Mouse (Mus musculus) left cerebral cortex, adult 11 months (tissue): Measurements from ENCODE around the gene 4930539E08Rik.

Source experiments
- DNase-seq: peaks from one replicate; pipeline ENCODE4 v3.0.0; 2022; ENCODE audit warnings: low spot score

4930539E08Rik gene

DNA sequence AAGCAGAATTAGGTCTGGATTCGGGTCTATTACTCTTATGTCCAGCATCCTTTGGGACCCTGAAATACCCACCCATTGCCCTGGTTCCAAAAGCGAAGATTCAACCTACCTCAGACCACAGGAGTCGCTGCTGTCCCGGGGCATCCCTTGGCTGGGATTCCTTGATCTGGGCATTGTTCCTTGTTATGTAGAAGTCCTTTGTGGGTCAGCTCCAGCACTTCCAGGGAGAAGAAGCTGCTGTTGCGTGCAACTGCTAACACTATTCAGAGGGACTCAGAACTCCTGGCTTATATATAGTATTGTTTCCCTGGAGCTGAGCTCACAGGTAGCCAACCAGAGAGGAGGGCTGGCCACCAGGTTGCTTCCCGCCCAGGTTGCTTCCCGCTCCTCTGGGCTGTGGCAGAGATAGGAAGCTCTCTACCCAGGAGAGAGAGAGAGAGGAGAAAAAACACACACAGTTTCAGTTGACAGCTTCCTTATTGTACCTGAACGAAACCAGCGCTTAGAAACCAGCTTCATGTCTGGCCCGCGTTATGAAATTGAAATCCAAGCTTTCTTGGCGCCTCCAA, at the start of gene 4930539E08Rik:
4930539E08Rik (minus strand) TSS at position 265 of the 569 bp plus-strand sequence.
- no peak for DNase-seq

DNA sequence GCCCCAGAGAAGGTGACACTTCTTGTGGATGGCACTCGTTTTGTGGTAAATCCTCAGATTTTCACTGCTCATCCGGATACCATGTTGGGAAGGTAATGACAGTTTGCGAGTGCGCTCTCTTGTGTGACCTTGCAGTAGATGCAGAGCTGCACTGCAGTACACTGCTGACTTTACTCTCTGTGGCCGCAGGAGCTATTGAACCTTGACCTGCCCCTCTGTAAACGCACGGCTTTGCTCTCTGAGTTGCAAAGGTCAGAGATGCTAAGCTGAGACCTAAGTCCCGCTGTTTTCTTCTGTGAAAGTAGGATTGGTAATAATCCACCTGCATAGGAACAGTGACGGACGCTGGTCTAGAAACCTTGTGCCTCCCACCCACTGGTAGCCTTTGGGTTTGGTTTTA, 46.5 kb upstream of the 4930539E08Rik start:
- DNase-seq, result no peak

DNA sequence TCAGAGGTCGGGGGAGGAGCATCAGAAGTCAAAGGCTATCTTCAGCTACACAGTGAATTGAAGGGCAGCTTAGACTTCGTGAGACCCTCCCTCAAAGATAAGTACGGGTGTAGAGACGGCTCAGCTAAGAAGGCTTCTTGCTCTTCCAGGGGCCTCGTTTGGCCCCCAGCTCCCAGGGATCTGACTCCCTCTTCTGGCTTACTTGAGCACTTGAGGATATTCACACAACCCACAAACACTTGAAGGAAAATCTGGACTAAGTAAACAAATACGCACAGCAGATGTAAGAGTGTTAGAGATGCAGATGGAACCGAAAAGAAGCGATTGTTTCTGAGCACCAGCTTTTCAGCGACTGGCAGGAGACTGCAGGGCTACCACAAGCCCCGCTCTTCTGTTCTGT, 45.5 kb upstream of the 4930539E08Rik start:
- DNase-seq, result no peak

DNA sequence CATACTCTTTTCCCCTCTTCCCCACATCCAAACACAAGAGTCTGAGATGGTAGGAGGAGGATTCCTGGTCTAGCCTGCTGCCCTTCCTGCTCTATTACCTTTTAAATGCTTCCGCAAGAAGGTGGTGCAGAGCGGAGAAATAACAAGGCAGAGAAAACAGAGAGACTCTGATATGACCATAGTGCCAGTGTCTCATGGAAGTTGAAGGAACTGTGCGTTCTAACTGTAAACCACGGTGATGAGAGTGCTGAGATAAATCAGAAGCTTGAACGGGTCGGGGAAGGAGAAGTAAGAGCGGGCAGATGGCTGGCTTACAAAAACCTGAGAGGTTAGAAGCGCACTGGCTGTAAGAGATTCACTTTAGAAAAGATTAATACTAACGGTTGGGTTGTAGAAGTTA, 39.3 kb upstream of the 4930539E08Rik start:
- no peak for DNase-seq

DNA sequence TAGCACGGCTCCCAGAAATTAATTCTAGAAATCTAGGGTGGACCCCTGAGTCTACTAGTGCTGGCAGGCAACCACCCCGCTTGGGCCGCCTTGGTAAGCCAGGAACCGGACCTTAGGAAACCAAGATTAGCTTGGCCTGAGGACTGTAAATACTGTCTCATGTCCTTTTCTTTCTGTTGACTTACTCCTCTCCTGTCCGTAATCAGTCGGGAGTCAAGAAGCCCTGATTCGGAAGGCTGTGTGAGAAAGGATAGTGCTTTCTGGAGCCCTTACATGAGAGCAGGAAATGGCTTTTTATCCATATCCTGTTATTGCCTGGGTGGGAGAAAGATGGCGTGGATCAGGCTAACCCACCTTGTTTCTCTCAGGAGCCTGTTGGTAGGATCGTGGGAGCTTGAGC, 38.1 kb upstream of the 4930539E08Rik start:
- DNase-seq, result no peak

DNA sequence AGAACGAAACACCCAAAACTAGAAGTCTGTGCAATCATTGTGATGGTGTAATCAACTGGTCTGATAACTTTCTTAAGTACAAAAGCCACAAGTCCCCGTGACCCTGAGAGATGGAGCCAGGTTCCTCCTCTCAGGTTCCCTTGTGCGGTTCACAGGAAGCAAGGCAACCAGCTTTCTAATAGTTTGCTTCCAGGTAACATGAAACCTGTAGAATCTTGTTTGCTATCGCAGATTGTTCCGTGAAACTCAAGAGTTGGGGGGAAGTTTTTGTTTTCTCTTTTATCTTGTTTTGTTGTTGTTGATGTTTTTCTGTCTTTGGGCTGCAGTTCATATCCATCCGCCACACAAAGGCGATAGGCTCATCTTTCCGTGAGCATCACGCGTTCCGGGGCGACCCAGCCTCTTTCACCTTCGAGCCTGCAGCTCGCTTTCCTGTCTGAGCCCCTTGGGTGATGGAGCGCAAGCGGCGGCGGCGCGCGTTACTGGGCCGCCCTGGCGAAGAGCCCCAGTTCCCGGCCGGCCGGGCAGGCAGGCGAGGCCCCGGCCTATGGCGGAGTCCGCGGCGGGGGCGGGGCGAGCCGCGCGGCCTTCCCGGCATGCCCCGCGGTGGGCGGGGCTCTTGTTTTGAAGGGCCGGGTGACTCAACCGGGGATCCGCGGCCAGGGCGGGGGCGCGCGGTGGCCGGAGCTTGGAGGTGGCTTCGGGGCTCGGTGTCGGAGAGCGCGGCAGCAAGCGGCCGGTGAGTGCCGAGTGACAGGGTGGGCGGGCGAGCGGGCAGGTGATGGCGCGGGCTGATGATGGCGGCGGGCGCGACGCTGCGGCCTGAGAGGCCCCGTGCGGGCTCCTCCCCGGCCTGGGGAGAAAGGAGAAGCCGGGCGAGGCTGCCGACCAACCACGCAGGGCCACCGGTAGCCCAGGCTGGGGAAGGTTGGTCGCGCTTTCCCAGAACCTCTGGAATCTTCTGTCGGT, 37.0 kb upstream of the 4930539E08Rik start, which contains the start of gene Kctd20:
Kctd20 (plus strand) TSS at position 120 of the 969 bp plus-strand sequence.
- DNase-seq, result peak; percentile 84

DNA sequence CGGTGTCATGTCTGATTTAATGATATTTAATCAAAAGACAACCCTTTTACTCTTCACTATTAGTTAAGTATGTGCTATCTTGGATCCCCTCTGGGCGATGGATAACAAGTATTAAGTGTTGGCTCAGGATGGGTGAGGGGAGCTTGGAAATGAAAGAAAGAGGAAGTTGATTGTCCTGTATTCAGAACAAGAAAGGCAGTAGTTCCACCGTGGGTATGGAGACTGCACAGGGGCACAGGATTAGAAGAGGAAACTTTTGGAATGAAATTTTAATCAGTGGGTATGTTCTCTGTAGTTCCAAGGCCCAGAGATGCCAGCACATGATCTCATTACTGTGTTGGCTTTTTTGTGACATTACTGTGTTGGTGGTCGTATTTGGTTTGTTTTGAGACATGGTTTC, 35.6 kb upstream of the 4930539E08Rik start:
- no peak for DNase-seq

DNA sequence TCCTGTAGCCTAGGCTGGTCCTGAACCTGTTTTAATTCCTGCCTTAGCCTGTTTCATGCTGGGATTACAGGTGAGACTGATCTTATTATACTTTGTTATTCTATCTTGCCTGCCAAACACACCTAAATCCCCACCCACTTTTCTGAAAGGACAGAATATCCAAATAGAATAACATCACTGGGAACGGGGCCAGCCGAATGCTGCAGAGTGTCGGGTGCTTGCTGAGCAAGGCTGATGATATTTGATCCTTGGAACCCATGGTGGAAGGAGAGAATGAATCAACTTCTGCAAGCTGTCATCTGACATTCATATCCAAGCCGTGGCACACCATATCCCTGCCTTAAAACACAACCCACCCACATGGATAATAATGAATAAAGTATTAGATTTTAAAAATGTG, 33.5 kb upstream of the 4930539E08Rik start:
- no peak for DNase-seq

DNA sequence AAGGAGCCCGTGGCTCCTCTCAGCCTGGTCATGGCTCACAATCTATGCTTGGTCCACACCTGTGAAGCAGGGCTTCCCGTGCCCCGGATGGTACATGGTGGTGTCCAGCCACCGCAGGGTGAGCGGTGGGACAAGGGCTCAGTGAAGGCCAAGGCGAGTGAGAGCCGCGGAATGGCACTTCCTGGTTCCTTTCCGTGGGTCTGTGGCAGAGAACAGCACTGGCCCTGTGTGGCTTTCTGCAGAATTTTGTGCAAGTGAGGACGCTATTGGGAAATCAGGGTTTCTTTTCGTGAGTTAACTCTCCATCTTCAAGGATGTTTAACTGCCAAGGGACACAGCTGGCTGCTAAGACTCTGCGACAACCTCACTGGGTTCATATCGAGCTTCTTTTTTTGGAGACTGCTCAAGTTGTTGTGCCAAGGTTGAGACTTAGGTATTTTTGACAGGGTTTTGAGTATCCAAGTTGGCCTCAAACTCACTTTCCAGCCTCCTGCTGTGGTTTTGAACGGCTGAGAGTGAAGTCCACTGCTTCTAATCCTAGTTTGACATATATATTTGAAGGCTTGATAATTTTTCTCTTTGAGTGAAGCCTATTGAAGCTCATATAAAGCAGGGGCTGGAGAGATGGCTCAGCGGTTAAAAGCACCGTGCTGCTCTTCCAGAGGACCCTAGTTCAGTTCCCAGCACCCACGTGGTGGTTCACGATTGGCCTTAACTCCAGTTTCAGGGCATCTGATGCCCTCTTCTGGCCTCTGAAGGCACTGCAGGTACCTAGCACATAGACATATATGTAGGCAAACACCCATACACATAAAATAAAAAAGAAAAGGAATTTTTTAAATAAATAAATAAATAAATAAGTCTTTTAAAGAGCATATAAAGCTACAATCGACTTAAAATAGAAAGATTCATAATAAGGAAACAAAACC, 32.2 kb upstream of the 4930539E08Rik start:
- no peak for DNase-seq

DNA sequence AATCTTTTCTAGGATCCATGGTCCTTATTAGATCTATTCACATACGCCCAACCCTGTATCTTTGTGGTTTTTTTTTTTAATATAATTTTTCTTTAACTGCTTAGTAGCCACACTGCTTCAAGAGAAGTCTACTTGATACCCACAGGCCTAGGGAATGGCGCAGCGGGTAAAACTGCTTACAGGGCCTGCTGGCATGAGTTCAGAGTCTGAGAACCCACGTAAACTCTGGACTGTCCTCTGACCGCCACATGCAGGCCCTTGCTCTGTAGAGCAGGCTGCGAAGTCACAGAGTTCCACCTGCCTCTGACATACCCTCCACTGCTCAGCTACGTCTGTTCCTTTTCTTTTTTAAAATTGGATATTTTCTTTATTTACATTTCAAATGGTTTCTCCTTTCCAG, 29.4 kb upstream of the 4930539E08Rik start:
- no peak for DNase-seq

DNA sequence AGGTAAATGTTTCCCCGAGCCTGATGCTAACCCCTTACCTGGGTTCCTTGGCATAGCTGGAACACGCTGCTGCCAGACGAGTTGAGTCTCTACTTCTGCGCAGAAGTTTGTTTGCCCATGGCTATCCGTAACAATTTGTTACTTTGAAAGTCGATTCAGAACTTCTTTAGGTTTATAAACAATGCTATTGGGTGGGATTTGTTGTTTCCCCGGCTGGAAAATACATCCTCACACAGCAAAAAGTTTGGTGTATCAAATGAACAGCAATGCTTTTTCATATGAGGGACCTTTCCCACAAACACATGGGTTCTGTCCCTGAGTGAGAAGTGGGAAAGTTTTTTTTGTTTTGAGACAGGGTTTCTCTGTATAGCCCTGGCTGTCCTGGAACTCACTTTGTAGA, 28.6 kb upstream of the 4930539E08Rik start, which contains the start of gene Pxt1:
Pxt1 (minus strand) TSS at position 101 of the 400 bp plus-strand sequence.
- no peak for DNase-seq

DNA sequence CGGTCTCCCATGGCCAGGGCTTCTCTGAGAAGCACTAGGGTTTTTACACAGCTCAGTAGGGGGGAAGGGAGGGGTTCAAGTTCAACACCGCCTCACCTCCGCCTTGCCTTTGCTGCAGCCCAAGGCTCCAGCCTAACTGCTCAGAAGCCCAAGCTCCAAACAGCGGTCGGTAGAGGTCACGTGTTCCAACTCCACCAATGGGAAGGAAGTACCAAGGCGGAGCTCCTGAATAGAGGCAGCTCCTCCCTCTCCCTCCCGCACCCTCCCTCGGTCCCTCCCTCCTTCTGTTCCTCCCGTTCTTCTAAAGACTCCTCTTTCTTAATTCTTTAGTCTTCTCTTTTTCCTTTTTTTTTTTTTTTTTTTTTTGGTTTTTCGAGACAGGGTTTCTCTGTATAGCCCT, 27.0 kb upstream of the 4930539E08Rik start:
- no peak for DNase-seq

DNA sequence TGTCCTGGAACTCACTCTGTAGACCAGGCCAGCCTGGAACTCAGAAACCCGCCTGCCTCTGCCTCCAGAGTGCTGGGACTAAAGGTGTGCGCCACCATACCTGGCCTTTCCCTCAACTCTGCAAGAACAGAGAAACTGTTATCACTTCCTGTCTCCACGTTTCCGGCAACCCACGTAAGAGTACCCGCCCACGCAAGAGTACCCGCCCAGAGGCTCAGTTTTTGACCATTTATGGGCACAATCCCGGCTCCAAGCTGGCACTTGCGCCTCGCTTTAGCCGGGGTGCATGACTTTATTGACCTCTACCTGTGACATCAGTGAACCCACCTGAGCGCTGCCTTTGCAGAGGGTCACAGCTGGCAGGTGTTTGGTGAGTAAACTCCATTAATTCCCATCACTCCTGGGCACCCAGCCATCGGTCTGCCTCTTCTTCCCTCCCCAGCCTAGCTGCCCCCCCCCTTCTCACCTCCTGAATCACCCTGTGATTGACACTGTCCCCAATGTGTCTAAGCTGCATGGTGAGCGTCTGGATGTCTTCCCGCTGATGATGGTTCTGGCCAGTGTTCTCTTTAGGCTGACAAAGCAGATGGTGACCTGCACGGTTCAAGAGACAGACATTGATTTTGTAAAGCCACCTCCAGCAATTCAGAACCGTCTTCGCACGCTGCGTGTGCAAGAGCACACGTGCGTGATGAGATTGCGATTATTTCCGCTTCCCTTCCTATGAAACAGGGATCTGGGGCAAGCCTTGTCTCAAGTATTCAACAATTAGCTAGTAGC, 25.8 kb upstream of the 4930539E08Rik start:
- no peak for DNase-seq

DNA sequence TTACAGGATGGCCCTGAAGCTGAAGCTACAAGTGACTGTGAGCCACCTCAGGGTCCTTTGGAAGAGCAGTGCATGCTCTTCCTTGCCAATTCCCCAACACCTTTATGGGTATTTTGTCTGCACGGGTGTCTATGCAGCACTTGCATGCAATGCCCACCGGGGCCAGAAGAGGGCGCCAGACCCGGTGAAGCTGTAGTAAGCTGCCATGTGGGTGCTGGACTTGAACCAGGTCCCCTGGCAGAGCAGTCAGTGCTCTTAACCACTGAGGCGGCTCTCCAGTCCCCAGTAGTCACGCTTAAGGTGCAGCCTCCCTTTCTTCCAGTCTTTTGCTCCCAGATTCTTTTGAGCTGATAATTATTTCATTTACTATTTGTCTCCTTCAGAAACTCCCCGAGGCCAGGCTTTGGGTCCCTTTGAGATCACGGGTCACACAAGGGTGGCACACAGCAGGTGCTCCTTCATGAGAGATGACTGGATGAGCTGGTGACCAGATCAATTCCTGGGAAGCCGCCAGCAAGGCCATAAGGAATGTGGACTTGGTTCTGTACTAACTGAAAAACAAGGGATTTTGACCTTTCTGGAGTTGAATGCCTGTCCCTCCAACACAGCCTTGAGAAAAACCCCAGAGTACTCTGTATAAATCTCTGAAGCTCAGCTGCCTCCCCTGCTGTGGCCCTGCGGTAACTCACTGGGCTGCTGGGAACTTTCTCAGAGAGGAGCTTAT, 21.7 kb upstream of the 4930539E08Rik start:
- DNase-seq, result no peak

DNA sequence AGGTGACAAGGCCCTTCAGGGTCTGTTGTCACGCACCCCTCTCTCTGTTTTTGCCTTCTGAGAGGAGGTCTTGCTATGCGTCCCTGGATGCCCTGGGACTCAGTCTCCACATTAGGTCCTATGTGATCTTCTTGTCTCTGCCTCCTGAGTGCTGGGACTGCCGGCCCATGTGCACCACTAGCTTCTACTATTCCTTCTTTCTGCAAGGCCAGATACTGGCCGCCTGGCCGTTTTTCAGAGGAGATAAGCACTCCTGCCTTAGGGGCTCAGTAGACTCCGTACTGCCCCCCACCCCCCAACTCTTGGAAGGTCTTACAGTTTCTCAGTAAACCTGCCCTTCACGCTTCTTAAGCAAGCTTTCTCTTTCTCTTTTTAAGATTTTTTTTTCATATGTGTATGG, 21.0 kb upstream of the 4930539E08Rik start:
- no peak for DNase-seq

DNA sequence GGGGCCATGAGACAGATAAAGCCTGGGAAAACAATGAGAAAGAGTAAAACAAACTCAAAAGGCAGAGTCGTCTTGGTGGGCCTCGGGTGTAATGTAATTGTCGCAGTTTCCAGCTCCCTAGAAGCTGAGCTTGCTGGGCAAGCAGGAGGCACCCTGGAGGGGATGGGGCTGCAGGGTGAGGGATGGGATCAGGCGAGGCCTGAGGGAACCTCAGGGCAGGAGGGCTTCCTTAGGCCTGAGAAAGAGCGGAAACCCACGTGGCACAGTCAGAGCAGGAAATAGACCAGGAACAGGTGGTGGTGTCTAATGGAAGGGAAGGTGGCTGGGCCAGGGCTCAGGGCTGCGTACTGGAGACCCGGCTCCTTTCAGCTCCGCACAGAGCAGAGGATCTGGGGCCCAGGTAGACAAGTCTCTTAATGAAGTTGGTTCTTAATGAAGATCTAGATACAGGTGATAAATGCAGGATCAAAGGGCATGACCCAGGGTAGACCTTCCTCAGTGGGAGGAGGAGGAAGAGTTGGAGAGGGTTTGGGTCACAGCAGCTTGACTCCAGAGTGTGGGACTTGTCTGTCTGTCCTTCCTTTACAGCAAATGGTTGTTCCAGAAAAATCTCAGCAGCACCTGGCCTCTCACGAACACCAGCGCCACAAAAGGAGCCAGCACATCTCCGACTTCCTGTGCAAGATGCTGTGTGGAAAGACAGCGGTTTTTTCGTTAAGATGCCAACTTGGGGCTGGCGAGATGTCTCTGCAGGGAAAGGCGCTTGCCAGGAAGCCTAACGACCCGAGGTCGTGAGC, 19.2 kb upstream of the 4930539E08Rik start:
- DNase-seq, result no peak

DNA sequence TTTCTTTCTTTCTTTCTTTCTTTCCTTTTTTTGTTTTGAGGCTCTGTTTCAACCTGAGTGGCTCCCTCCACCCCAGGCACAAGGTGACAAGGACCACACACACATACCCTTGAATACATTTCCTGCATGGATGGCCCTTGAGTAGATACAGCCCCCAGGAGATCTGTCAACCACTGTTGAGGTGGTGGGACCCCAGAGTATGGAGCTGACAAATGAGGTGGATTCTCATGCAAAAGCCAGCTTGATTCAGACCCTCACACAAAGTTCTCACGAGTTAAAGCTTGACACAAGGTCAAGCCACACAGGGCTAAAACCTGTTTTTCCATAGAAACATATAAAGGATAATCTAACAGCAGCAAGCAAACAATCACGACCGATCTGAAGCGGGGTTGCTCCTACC, 17.1 kb upstream of the 4930539E08Rik start:
- DNase-seq, result no peak

DNA sequence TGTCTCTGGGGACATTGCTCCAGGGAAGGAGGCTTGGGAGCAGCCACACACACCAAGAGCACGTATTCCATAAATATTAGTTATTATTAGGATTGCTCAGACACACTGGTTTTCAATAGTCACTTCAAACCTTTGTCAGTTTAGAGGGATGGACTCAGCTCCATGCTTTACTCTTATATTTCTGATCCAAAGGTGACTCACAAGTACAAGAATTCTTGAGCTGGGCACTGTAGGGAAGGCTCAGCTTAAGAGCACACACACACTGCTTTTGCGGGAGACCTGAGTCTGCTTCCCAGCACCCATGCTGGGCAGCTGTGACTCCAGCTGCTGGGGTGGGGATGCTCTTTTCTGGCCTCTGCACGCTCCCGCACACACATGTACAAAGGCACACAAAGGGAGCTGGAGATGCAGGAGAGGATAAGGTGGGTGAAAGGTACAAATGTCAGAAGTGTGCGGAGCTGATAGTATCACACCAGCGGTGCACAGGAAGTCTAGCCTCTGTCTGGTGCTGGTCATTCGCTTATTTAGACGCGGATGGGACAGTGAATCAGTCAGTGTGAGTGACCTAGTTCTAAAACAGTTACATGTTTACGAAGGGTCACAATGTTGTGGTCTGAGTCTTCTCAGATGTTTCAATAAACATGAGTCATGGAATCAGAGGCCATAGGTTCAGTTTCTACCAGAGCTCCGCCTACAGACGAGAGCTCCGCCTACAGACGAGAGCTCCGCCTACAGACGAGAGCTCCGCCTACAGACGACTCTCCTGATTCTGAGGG, 16.5 kb upstream of the 4930539E08Rik start:
- DNase-seq, result no peak
